Mouse (Mus musculus) liver, embryonic 14.5 days (tissue): ENCODE results near the gene Cpsf6. TPM values are rescaled to one million over a fixed set of nuclear protein-coding genes. Genes with fewer than 3 reads are reported as not detected.

Experiments
- ATAC-seq: fragments of 200-750 bp; cut with Nextera tagmentation; 2 replicates; pipeline ENCODE4 v1.8.0; 2017; ENCODE audit warnings: moderate number of reproducible peaks, mild to moderate bottlenecking, moderate library complexity; ENCODE audit not compliant: insufficient read depth
- DNase-seq, 3 experiments: peaks; one replicate each; pipeline ENCODE4 v3.0.0-alpha.2; 2012 to 2013; ENCODE audit warnings: low read depth in 3 of 3, low spot score in 3 of 3
- H3K27ac ChIP-seq: fragments of 300-500 bp; sonication (generic); 2 replicates; pipeline ENCODE4 v1.5.1; 2014; ENCODE audit warnings: moderate library complexity, mild to moderate bottlenecking, control low read depth, inconsistent platforms
- H3K27me3 ChIP-seq: fragments of 300-500 bp; sonication (generic); 2 replicates; pipeline ENCODE4 v1.6.1; 2014; ENCODE audit warnings: mild to moderate bottlenecking, low read length, moderate library complexity; ENCODE audit not compliant: control insufficient read depth, insufficient read depth
- H3K36me3 ChIP-seq: fragments of 300-500 bp; sonication (generic); replicated peaks from 2 replicates; pipeline ENCODE4 v1.6.1; 2014; ENCODE audit warnings: low read depth; ENCODE audit not compliant: control insufficient read depth, insufficient read depth
- H3K4me1 ChIP-seq, 2 experiments: fragments of 200-500 bp in 1 of 2; fragments of 300-500 bp in 1 of 2; sonication (generic) in 1 of 2; replicated peaks; 2 replicates each; pipeline ENCODE4 v1.6.1; 2012 to 2014; ENCODE audit warnings: antibody characterized with exemption in 1 of 2, inconsistent platforms in 1 of 2, low read length in 1 of 2; ENCODE audit not compliant: control insufficient read depth in 2 of 2, insufficient read depth in 2 of 2
- H3K4me2 ChIP-seq: fragments of 300-500 bp; sonication (generic); 2 replicates; pipeline ENCODE4 v1.6.1; 2014; ENCODE audit warnings: low read depth, mild to moderate bottlenecking, control low read depth, moderate library complexity
- H3K4me3 ChIP-seq, 2 experiments: fragments of 200-500 bp in 1 of 2; fragments of 300-500 bp in 1 of 2; sonication (generic) in 1 of 2; 2 replicates each; pipeline ENCODE4 v1.5.1; 2012 to 2014; ENCODE audit warnings: low read depth in 2 of 2, low read length in 2 of 2, mild to moderate bottlenecking in 2 of 2, control low read depth in 1 of 2, inconsistent platforms in 1 of 2, moderate library complexity in 1 of 2; ENCODE audit not compliant: insufficient read depth in 1 of 2
- H3K9ac ChIP-seq: fragments of 300-500 bp; sonication (generic); replicated peaks from 2 replicates; pipeline ENCODE4 v1.6.1; 2014; ENCODE audit warnings: mild to moderate bottlenecking, control low read depth, moderate library complexity
- H3K9me3 ChIP-seq: fragments of 300-500 bp; sonication (generic); 2 replicates; pipeline ENCODE4 v1.6.1; 2016; ENCODE audit warnings: low read length, mixed read lengths; ENCODE audit not compliant: control insufficient read depth
- CTCF ChIP-seq: IDR thresholded peaks from 2 replicates; pipeline ENCODE4 v1.5.1; 2016; ENCODE audit warnings: antibody characterized with exemption, low read depth, control low read depth
- EP300 ChIP-seq: IDR thresholded peaks from 2 replicates; pipeline ENCODE4 v1.6.1; 2016; ENCODE audit warnings: antibody characterized with exemption, low read depth
- WGBS: fragments of 180-500 bp; shearing (Covaris S2); extraction: QIAGEN DNeasy Blood & Tissue Kit; methylation state at CpG from one replicate; pipeline ENCODE4 v1.1.7; 2014; ENCODE audit not compliant: insufficient replicate concordance; 5-methylcytosine and 5-hydroxymethylcytosine counted together
- polyA plus RNA-seq, 2 experiments: library from polyadenylated mRNA; depleted of rRNA in 1 of 2; stranded (reverse) in 1 of 2; unstranded in 1 of 2; fragments of >200 nt; fragmentation: Nextera tagmentation in 1 of 2; extraction: Ambion mirVana in 1 of 2; gene quantifications; 2 replicates each; pipeline versions ENCODE4 v1.2.1 to v1.2.3; 2012 to 2014

Cpsf6 gene
- polyA plus RNA-seq, 2 experiments: 27.5 to 51.7 TPM

DNA sequence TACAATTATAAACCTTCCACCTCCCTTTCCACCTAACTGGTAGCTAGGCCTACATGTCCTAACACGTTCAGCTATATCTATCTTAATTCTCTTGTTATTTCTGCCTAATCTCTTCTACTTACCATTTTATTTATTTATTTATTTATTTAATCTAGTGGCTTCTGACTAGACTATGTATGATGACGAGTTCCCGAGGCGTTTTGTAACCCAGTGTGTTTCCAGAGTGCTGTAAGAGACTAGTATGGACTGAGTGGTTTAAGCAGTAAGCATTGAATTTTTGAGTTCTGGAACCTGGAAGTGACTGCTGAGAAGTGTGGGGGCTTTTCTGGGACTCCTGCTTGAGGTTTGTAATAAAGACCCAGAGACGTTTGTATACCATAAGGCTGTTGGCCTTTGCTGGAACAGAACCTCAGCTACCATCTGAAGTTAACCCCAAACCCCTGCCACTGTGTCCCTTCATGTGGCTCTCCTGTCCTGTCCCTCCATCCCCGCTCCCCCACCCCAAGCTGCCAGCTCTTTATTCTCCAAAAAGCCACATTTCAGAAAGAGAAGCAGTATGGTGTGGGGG is 30.8 kb upstream of the Cpsf6 start:
- Histone ChIP-seq H3K27me3 (no peaks in the 10 kb centered on the region), H3K4me1 (peaks cover 0 to 20% of the 10 kb centered on the region in 2 experiments; a peak in 3 of 4 replicates), H3K4me2 (no peak overlapping the region), H3K4me3 (no peak overlapping the region), H3K9ac (no peak overlapping the region), H3K9me3 (no peaks in the 10 kb centered on the region), H3K36me3 (no peaks in the 10 kb centered on the region), H3K27ac (no peak overlapping the region)
- no peak for TF ChIP-seq EP300
- TF ChIP-seq CTCF: no peak
- ATAC-seq (no peak), DNase-seq (no peak)
- WGBS: 58% methylated on average over 6 of the region's 6 CpGs

DNA sequence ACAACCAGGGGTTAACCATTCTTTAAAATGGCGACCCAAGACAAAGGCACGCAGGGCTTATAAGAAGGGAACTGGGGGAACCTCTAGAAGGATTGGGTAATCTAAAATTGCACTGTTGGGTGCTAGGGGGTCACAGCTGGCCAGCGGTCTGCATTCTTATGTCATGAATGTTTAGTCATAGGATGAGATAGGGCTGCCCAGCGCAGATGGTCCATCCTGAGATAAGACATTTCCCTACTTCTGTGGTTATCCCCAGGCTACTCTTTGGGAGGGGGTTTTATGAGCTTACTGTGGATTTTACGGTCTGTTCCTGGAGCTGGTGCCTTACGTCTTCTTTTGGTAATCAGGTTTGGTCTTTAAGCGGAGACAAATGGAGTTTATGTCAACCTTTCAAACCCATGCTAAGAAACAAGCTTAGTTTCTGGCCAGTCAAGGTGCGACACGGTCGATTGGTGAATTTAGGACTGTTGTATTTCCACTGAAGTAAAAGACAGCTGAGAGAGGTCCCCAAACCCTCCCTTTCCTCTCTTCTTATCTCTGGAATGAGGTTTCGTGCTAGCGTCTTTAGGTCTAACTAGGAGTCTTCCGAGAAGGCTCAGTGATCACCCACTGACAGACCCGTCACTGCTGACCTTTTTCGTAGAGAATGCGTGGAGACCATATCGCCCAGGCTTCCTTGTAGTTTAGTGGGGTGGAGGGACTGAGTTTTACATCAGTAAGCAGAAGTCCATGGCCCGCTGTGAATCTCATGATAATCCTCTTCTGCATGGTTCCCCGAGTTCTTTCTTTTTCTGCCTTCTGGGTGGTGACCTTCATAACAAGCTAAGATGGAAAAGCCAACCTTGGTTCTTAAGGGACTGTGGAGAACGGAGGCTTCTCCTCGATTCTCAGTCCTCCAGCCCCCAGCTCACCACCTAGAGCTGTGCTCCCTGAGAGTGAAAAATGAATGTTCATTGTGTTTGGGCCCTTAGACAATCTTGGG is 29.8 kb upstream of the Cpsf6 start:
- no peak for ATAC-seq
- Histone ChIP-seq H3K4me1 (peaks cover 0 to 20% of the 10 kb centered on the region in 2 experiments; a peak in 3 of 4 replicates), H3K9ac (0 out of 2 replicates have a peak overlapping the region, but pooled peaks have one; percentile 18), H3K9me3 (no peaks in the 10 kb centered on the region), H3K27me3 (no peaks in the 10 kb centered on the region), H3K27ac (no peak overlapping the region), H3K36me3 (no peaks in the 10 kb centered on the region), H3K4me2 (peak overlapping the region; percentile 39), H3K4me3 (no peak overlapping the region)
- no peak for TF ChIP-seq CTCF
- no peak for TF ChIP-seq EP300
- no peak for DNase-seq
- WGBS: 10% methylated on average over 21 of the region's 21 CpGs

GRCm38 (mm10) chr10:117408545-117409372 is 28.9 kb upstream of the Cpsf6 start:
- Histone ChIP-seq H3K4me2 (no peak overlapping the region), H3K9ac (no peak overlapping the region), H3K9me3 (no peaks in the 10 kb centered on the region), H3K4me3 (no peak overlapping the region), H3K36me3 (no peaks in the 10 kb centered on the region), H3K27me3 (no peaks in the 10 kb centered on the region), H3K27ac (no peak overlapping the region), H3K4me1 (peaks cover 0 to 16% of the 10 kb centered on the region in 2 experiments; a peak in 3 of 4 replicates)
- WGBS: 67% methylated on average over 7 of the region's 7 CpGs
- no peak for TF ChIP-seq EP300
- no peak for TF ChIP-seq CTCF
- ATAC-seq (no peak), DNase-seq (no peak)

GRCm38 (mm10) chr10:117407734-117408288 is 28.0 kb upstream of the Cpsf6 start:
- DNase-seq (no peak), ATAC-seq (no peak)
- Histone ChIP-seq H3K27me3 (no peaks in the 10 kb centered on the region), H3K4me3 (no peak overlapping the region), H3K4me1 (peaks cover 0 to 16% of the 10 kb centered on the region in 2 experiments; a peak in 3 of 4 replicates), H3K4me2 (no peak overlapping the region), H3K9me3 (no peaks in the 10 kb centered on the region), H3K27ac (no peak overlapping the region), H3K36me3 (no peaks in the 10 kb centered on the region), H3K9ac (no peak overlapping the region)
- 56% methylated on average over 4 of the region's 4 CpGs for WGBS
- TF ChIP-seq EP300: no peak
- TF ChIP-seq CTCF: no peak
